Mouse (Mus musculus) kidney, postnatal 25 days (tissue): Measurements from ENCODE around the gene Poc1a.
A peak's percentile ranks its signal among the peaks of the same experiment; 100 is the strongest.

Experiments
- DNase-seq, 2 experiments: peaks; one replicate each; pipeline ENCODE4 v3.0.0; 2021; ENCODE audit warnings: mixed read lengths in 2 of 2

Poc1a gene

DNA sequence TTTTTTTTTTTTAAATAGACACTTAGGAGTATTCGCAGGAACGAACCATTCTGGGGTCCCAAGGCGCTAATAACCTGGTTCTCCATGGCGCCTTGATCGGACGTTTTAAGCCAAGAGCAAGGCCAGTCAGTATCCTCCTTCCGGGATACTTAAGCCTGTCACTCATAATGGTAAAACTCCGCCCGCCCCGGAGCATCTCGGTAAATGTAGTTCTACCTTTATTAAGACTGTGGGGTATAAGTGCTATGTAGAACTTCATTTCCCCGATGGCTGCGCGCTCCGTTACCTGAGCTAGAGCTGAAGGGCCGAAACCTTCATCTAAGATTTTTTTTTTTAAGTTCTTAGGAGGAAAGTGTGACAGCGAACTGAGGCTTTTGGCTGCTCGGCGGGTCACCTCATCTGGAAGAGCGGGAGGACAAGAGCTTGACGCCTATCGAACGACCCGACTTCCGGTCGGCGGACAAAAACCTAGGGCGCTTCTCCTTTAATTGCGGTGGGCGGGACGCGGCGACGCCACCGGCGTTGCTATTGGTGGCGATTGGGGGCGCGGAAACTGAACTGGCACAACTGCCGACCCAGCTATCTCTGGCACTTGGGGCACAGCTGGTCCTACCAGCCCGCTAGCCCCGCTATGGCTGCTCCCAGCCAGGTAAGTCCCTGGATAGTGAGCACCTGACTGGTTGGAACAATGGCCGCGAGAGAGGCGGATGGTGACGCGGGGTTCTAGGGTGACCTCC lies at the start of gene Poc1a:
Poc1a (plus strand) TSS at position 254 of the 737 bp plus-strand sequence.
- DNase-seq = peak; percentile 96 to 97

DNA sequence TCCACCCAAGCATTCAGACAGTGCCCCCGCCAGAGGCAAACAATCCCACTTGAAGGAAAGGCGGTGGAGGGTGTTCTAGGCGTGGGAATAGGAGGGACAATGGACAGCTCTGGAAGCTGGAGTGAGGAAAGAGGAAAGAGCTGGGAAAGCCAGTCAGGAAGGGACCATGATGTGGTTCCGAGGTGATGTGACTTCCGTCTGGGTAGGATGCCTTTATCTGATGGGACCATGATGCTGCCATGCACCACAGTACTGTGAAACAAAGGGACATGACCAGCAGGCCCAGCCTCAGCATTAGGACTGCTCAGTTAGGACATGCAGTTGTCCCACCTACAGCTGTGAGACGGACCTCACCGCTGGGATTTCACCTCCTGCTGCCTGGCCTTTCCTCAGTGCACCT lies 49.6 kb upstream of the Poc1a start:
- no peak for DNase-seq

- no peak for DNase-seq
Observed at GRCm38 (mm10) chr9:106231816-106232215, 49.0 kb upstream of the Poc1a start.

DNA sequence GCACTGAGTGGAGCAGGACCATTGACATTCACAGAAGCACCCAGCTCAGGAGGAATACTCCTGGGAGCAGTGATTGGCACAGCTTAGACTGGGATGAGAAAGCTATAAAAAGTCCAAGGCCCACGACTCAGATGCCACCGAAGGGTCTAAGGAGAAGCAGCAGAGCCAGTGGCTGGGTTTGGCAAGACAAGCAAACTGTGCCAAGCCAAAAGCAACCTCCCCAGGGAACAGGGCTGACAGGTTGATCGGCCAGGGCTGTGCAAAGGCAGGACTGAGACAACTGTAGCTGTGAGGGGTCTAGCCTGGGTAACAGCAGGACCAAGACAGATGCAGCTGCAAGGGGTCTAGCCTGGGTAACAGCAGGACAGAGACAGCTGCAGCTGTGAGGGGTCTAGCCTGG lies 47.9 kb upstream of the Poc1a start:
- DNase-seq = no peak

DNA sequence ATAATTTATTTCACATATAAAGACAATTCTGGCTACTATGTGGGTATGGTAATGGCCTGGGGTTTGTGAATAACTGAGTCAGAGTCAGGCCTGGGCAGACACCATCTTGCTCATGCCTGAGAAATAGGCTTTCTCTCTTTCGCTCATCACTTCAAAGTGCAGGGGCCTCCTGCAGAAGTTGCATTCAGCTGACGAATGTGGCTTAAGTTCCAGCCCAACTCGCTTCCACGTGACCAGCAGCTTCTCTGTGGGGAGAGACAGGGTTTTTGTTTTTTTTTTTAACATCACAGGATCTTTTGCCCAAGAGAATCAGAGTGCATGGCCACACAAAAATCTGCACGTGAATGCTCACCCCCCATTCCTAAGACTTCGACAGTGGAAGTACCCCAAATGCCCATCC lies 46.9 kb upstream of the Poc1a start:
- DNase-seq = no peak

DNA sequence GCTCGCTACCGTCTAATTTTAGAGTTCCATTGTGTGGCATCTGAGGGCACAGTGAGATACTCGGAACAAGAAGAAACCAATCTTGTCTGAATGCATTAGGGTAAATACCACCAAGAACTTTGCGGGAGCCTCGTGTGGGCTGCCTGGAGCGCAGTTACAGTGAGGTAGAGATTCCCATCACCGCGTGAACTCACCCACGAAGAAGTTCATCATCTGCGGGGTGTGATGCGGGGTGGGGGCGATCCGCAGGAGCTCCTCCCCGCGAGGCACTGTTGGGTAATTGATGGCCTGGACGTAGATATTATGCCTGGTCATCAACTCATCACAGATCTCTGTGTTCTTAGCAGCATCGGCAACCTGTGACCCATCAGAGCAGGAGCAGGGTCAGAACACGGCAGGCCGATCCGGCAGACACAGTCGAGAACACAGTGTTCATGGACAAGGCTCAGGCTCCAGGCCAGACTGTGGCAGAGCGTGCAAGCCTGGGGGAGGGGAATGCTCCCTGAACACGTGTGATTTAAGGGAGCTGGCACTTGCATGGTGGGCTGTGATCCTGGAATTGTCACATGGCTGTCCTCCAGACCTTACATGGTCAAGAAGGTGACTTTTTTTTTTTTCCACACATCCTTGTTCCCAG lies 45.5 kb upstream of the Poc1a start:
- DNase-seq = peak; percentile 47 to 91

GRCm38 (mm10) chr9:106236156-106236817 lies 44.6 kb upstream of the Poc1a start:
- peak; percentile 70 to 89 for DNase-seq

GRCm38 (mm10) chr9:106236818-106237211 lies 44.0 kb upstream of the Poc1a start:
- peak; percentile 34 to 81 for DNase-seq

DNA sequence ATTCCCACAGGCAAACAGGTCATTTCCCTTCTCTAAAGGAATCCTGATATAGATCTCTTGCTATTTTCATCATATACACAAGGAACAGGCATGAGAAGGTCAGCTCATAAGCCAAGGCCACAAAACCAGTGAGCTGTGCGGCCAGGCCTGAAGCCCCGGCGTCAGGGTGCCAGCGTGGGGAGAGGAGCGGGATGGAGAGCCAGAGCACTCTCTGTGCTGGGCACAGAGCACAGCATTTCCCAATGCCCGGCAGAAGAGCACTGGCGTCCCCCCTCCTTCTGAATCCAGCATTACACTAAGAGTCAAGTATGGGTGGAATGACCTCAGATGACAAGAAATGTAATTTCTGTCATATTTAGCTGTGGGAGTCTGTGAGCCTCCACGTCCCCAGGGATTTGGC lies 43.5 kb upstream of the Poc1a start:
- no peak for DNase-seq

DNA sequence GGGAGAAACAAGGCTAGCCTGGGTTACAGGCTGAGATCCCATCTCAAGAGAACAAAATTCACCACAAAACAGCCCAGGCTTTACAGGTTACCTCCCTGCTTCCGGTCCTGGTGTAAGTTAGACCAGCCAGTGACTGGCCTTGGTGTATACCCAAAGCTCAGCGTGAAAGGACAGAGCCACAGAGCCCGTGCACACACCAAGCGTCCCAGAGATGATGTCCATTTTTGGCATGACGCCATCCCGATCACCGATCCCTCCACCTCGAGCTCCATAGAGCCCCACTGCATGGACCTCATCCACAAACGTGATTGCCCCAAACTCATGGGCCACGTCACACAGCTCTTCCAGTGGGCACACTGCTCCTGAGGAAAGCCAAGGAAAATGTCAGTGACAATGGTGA lies 43.0 kb upstream of the Poc1a start:
- DNase-seq = no peak

- DNase-seq = peak; percentile 77 to 85
Observed at GRCm38 (mm10) chr9:106241541-106242164, 39.2 kb upstream of the Poc1a start.

DNA sequence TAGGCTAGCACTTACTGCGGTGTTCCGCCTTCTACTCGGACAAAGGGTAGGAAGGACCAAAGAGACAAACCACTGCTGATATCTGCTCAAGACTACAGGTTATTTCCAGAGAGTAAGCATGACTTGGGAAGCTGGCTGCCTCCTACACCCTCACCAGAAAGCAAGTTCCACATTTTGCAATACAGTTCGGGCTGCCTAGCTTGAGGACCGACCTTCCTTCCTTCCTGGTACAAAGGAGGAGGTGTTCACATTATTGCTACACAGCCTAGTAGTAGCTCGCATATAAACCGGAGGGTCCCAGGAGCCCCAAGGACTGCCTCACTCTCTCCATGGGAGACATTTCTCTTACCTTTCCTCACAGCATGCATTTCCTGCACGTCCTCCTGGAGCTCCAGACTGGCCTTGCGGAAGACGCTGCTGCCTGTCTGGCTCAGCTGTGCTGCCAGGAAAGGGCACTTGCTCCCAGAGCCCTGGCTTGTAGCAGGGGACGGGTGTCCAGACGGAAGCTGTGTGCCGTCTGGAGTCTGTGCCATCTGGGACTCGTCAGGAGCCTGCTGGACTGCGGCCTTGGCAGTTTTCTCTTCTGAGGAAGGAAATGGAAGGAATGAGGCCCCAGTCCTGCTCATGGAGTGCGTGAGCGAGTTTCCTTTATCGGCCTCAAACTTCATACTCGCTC lies 37.9 kb upstream of the Poc1a start:
- DNase-seq = peak; percentile 40 to 76

GRCm38 (mm10) chr9:106249550-106249949 lies 31.3 kb upstream of the Poc1a start:
- peak; percentile 22 to 61 for DNase-seq

- DNase-seq = no peak
Observed at GRCm38 (mm10) chr9:106250245-106250644, 30.6 kb upstream of the Poc1a start.

GRCm38 (mm10) chr9:106251066-106251465 lies 29.8 kb upstream of the Poc1a start:
- peak in 1 of 2 experiments; percentile 29 for DNase-seq

DNA sequence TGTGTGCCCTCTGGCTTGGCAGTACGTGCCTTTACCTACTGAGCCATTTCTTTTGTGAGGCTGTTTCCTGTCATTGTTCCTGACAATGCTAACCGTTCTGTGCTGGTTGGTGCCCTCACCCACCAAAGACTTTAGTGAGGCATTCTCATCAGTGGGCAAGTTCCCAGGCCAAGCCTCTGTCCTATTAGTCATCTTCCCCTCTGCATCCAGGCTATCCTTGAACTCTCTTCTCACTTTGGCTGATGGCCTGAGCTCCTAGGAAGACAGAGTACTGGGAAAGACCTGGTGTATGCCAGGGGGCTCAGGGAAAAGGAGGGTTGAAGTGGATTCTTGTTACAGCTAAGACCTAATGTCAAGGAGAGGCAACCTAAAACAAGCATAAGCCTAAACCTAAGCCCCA lies 26.9 kb upstream of the Poc1a start:
- no peak for DNase-seq

DNA sequence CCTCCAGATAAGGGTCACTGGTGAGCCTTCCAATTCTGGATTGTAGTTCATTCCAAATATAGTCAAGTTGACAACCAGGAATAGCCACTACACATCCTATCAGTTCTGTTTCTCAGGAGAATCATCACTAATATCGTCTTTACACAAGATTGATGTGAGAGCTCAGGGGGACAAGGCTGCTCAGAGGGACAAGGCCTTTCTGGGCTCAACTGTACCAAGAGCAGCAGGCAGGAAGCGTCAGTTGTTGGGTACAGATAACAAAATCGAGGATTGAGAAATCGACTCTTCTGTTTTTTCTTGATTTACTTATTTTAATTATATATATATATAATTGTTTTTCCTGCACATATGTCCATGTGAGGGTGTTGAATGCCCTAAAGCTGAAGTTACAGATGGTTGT lies 22.4 kb upstream of the Poc1a start:
- no peak for DNase-seq

DNA sequence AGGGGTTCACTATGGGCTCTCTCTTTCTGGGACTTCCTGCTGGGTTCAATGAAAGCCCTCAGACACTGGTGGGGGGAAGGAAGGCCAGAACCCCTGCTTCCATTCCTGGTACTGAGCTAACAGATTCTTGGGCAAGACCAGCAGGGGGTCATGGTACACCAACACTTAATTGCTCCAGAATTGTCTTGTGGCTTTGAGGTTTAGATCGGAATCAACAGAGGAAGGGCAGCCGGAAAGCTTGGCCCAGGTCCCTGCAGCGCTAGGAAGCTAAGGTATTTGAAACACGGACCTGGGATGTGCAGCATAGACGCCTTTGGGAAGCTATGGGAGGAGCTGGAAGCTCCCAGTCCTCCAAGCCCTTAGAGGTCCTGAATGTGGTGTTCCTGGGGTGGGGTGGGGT lies 21.9 kb upstream of the Poc1a start:
- DNase-seq = no peak

DNA sequence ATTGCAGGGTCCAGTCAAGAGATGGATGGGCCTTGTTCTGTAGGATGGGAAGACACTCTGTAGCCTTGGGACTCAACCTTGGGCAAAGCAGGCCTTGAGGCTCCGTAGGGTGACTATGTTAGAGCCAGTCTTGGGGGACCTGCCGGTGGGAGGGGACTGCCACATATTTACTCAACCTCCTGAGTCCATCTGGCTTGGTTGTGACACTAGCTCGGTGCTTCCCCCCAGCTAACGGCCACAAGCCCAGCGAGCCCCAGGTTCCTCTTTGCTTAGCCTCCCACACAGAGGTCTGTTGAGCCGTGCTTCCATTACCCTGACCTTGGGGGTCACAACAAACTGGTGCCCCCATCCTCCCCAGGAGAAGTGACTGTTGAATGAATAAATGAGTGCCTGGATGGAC lies 19.8 kb upstream of the Poc1a start:
- DNase-seq = peak in 1 of 2 experiments; percentile 28

GRCm38 (mm10) chr9:106261491-106261890 lies 19.4 kb upstream of the Poc1a start:
- no peak for DNase-seq

- DNase-seq = no peak
Observed at GRCm38 (mm10) chr9:106262075-106262474, 18.8 kb upstream of the Poc1a start.

GRCm38 (mm10) chr9:106263381-106263924 lies 17.4 kb upstream of the Poc1a start:
- no peak for DNase-seq
